Mouse (Mus musculus) erythroblast, embryonic 14.5 days (primary cell): ENCODE data around the gene Tmem41a.
"Not testable (repeated sequence)": the region's sequence is repeated elsewhere in the genome, so short reads cannot be mapped to it uniquely, and the experiment has no call there.

Experiments used
- GATA1 ChIP-seq: IDR thresholded peaks from 2 replicates; pipeline ENCODE4 v1.6.1; 2012; ENCODE audit warnings: low read length, inconsistent platforms, mixed read lengths
- TAL1 ChIP-seq: IDR thresholded peaks from 3 replicates; pipeline ENCODE4 v1.6.1; 2012; ENCODE audit warnings: low read length, inconsistent platforms, mixed read lengths

GRCm38 (mm10) chr16:21990893-21991292, 43.5 kb upstream of the Tmem41a start:
- not testable (repeated sequence) for TF ChIP-seq TAL1, GATA1
